Mouse (Mus musculus) neutrophil, adult 83 days (primary cell): ENCODE measurements around the gene Zfp563. TPM values are rescaled to one million over a fixed set of nuclear protein-coding genes. Genes with fewer than 3 reads are reported as not detected.

Source experiments
- total RNA-seq, 2 experiments: library from RNA; stranded (reverse); gene quantifications; one replicate each; pipeline ENCODE4 v1.2.4; 2023

Zfp563 gene
- total RNA-seq: 1 to 10 TPM; 1.8 to 2.7 TPM

GRCm38 (mm10) chr17:33089220-33089949 is at the start of gene Zfp563:
Zfp563 (plus strand) TSS chr17:33089310.

GRCm38 (mm10) chr17:33067958-33068357 is 21.2 kb upstream of the Zfp563 start, which contains the start of gene 4921501E09Rik:
4921501E09Rik (minus strand) TSS chr17:33068058.

GRCm38 (mm10) chr17:33139261-33139820 is 50.2 kb downstream of the Zfp563 start, which contains the start of gene Morc2b:
Morc2b (minus strand) TSS chr17:33139683.

Other genes with a start within 250 kb of the Zfp563 start
- 1 to 10 TPM in 1 of 2 experiments, under 1 TPM in 1; 0.75 to 1.7 TPM for gene Zfp870, start 197.7 kb upstream of the Zfp563 start, total RNA-seq
- gene Cyp4f14, start 172.0 kb upstream of the Zfp563 start, total RNA-seq: not detected
- gene Cyp4f13, start 141.9 kb upstream of the Zfp563 start, total RNA-seq: 10 to 100 TPM; 69.3 to 86.6 TPM
- 1 to 10 TPM; 5.0 to 7.1 TPM for gene Zfp472, start 123.5 kb upstream of the Zfp563 start, total RNA-seq
- gene Zfp952, start 96.2 kb upstream of the Zfp563 start, total RNA-seq: 1 to 10 TPM; 4.0 to 4.1 TPM
- 1 to 10 TPM; 1.0 to 2.4 TPM for gene Zfp763, start 55.9 kb upstream of the Zfp563 start, total RNA-seq
- not detected for gene 4921501E09Rik, start 21.3 kb upstream of the Zfp563 start, total RNA-seq
- not detected for gene Morc2b, start 50.4 kb downstream of the Zfp563 start, total RNA-seq
- gene Olfr55, start 79.1 kb downstream of the Zfp563 start, total RNA-seq: not detected
- gene Olfr239, start 102.0 kb downstream of the Zfp563 start, total RNA-seq: not detected
- not detected for gene Olfr1564, start 132.4 kb downstream of the Zfp563 start, total RNA-seq
- 1 to 10 TPM; 2.4 to 2.9 TPM for gene Zfp955a, start 165.8 kb downstream of the Zfp563 start, total RNA-seq
- gene Olfr63, start 175.4 kb downstream of the Zfp563 start, total RNA-seq: under 1 TPM in 1 of 2 experiments, not detected in 1; 0.11 TPM
- 1 to 10 TPM; 2.5 to 2.6 TPM for gene Zfp955b, start 200.2 kb downstream of the Zfp563 start, total RNA-seq